Mouse (Mus musculus) neural tube, embryonic 13.5 days (tissue): ENCODE results near the gene Dmrt2. TPM values are rescaled to one million over a fixed set of nuclear protein-coding genes. Genes with fewer than 3 reads are reported as not detected.
A peak's percentile ranks its signal among the peaks of the same experiment; 100 is the strongest.

Experiments used
- ATAC-seq: fragments of 200-750 bp; cut with Nextera tagmentation; 2 replicates; pipeline ENCODE4 v1.8.0; 2017; ENCODE audit warnings: low read depth, mild to moderate bottlenecking, moderate TSS enrichment, moderate library complexity
- H3K27ac ChIP-seq: fragments of 300-500 bp; sonication (generic); replicated peaks from 2 replicates; pipeline ENCODE4 v1.5.1; 2015; ENCODE audit warnings: moderate library complexity, mild to moderate bottlenecking, inconsistent platforms
- H3K27me3 ChIP-seq: fragments of 300-500 bp; sonication (generic); 2 replicates; pipeline ENCODE4 v1.6.1; 2015; ENCODE audit warnings: mild to moderate bottlenecking, inconsistent platforms
- H3K36me3 ChIP-seq: fragments of 300-500 bp; sonication (generic); 2 replicates; pipeline ENCODE4 v1.6.1; 2015; ENCODE audit warnings: mild to moderate bottlenecking, inconsistent platforms
- H3K4me1 ChIP-seq: fragments of 300-500 bp; sonication (generic); replicated peaks from 2 replicates; pipeline ENCODE4 v1.6.1; 2015; ENCODE audit warnings: inconsistent platforms
- H3K4me2 ChIP-seq: fragments of 300-500 bp; sonication (generic); 2 replicates; pipeline ENCODE4 v1.6.1; 2015; ENCODE audit warnings: inconsistent platforms, mild to moderate bottlenecking, moderate library complexity
- H3K4me3 ChIP-seq: fragments of 300-500 bp; sonication (generic); 2 replicates; pipeline ENCODE4 v1.5.1; 2015; ENCODE audit warnings: mild to moderate bottlenecking, inconsistent platforms
- H3K9ac ChIP-seq: fragments of 300-500 bp; sonication (generic); 2 replicates; pipeline ENCODE4 v1.6.1; 2015; ENCODE audit warnings: moderate library complexity, mild to moderate bottlenecking, inconsistent platforms
- H3K9me3 ChIP-seq: fragments of 300-500 bp; sonication (generic); 2 replicates; pipeline ENCODE4 v1.6.1; 2016; ENCODE audit warnings: inconsistent platforms
- WGBS: fragments of 180-500 bp; shearing (Covaris S2); methylation state at CpG from one replicate; pipeline ENCODE4 v1.1.7; 2015; 5-methylcytosine and 5-hydroxymethylcytosine counted together
- polyA plus RNA-seq: library from polyadenylated mRNA; unstranded; fragments of >200 nt; fragmentation: Nextera tagmentation; extraction: Ambion mirVana; gene quantifications from 2 replicates; pipeline ENCODE4 v1.2.1, GENCODE M21; 2015

Dmrt2 gene
- polyA plus RNA-seq, 1 experiment from 2014 or later, result 0.33 TPM

DNA sequence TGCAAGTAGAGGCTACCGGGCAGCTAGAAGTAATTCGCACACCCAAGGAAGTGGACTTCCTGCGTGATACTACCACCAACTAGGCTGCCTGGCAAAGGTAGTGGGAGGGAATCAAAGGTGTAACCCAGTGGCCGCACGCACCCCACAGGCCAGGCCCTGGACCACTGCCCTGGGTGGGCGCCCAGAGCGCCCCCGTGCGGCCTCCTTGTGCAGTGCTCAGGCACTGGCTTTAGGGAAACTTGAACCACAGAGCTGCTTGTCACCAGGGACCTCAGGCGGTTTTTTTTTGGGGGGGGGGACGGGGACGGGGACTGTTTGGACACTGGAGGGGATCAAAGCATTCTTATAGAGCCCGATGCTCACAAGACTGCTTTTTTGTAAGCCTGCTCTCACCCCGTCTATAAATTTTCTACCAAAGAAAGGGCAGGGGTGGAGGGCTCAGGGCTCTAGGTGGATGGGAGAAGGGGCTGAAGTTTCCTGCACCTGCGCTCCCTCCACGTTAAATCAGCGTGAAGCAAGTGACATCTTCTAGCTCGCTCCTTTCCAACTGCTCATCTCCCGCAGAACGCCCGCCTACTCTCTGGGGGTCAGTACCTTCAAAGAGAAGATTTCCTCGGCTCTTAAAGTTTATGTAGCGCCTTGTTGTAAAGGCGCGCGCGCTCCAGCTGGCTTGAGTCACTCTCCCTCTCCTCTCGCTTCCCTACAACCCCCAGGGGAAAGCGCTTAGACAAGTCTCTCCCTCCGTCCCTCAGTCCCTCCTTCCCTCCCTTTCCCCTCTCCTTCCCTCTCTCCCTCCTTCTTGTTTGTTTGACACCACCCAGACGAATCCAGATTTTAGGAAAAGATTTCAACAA is 6.5 kb upstream of the Dmrt2 start:
- Histone ChIP-seq H3K4me3 (no peak overlapping the region), H3K27ac (no peak overlapping the region), H3K36me3 (no peaks in the 10 kb centered on the region), H3K4me2 (no peak overlapping the region), H3K9me3 (no peaks in the 10 kb centered on the region), H3K9ac (no peak overlapping the region), H3K4me1 (peaks cover 8% of the 10 kb centered on the region), H3K27me3 (peaks cover 79% of the 10 kb centered on the region)
- no peak for ATAC-seq
- WGBS, result 1% methylated on average over 31 of the region's 31 CpGs

DNA sequence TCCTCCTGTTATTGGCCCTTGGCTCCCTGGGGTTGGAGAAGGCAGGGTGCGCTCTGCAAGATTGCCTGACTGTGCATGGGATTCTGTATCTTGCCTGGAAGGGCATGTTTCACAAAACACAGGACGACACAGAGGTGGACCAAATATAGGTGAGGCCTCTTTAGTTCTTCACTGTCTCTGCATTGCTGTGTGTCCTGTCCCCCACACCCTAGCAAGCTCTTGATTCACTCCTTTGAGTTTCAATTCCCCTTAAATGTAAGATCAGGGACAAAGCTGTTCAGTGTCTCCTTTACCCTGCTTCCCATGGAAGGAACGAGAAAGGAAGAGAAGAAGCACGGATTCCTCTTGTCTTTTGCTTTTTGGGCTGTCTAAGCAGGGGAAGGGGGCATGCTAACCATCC is 4.4 kb upstream of the Dmrt2 start:
- H3K4me1 ChIP-seq, result peaks cover 20% of the 10 kb centered on the region
- no peak overlapping the region for H3K27ac ChIP-seq
- no peak overlapping the region for H3K4me3 ChIP-seq
- H3K9ac ChIP-seq, result no peak overlapping the region
- no peak for ATAC-seq
- no peaks in the 10 kb centered on the region for H3K9me3 ChIP-seq
- WGBS, result 12% methylated on average over 4 of the region's 4 CpGs
- no peaks in the 10 kb centered on the region for H3K36me3 ChIP-seq
- no peak overlapping the region for H3K4me2 ChIP-seq
- peaks cover 97% of the 10 kb centered on the region for H3K27me3 ChIP-seq

DNA sequence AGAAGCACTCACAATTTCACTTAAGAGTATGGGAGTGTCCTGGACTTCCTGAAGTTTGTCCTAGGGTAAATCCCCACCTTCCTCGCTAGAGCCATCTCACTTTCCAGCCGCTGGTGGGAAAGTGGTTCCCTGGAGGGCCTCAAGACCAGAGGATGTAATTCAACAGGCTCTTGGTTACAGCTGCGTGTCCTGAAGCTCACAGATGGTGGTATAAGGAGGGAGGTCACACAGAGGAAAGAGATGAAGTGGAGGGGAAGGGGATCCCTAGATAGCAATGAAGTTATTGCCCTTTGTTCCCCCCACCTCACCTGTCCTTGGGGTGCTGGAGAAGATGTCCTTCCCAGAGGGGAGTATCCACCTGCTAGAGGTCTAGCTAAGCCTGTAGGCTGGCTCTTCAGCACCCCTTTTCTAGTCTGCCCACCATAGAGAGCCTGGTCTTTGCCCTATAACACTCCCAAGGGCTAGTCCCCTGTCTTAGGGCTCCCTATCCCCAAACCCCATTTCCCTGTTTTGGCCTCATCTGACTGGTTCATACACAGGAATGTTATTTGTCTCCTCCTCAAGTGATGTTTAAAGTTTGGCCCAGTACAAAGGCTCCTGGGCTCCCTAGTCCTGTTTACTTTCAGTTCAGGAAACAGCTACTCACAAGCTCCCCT is 2.5 kb upstream of the Dmrt2 start:
- H3K4me2 ChIP-seq, result no peak overlapping the region
- 4% methylated on average over 3 of the region's 3 CpGs for WGBS
- H3K9ac ChIP-seq, result no peak overlapping the region
- no peak overlapping the region for H3K4me3 ChIP-seq
- H3K9me3 ChIP-seq, result no peaks in the 10 kb centered on the region
- H3K27me3 ChIP-seq, result peaks cover 100% of the 10 kb centered on the region
- H3K27ac ChIP-seq, result no peak overlapping the region
- no peaks in the 10 kb centered on the region for H3K36me3 ChIP-seq
- ATAC-seq, result no peak
- peaks cover 31% of the 10 kb centered on the region for H3K4me1 ChIP-seq

DNA sequence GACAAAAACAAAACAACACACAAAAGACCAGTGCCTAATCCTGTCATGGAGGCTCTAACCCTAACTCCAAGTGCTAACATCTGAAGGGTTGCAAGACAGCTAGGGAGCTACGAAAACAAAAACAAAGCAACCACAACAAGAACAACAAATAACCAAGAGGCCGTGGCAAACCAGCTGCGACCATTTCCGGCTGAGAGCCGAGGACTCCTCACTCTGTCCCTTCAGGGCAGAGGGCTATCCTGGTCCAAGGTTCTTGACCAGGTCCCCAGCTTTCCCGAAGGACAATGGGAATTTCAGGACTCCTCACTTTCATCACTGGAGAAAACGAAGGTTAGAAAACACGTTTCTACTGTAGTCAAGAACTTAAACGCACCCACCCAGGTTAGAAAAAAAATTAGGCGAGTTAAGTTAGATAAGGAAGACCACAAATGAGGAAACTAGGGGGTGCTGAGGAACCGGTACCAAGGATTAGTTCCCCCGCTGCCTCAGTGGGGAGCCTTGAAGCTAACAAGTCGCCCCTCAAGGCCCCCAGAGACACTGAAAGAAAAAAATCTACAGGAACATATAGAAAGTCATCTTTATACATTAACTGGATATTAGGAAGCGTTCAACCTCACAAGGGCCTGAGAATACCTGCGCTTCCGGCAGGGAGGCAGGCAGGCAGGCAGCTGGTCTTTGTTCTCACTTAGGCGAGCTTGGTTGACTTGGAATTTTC is 1.5 kb upstream of the Dmrt2 start:
- ATAC-seq, result no peak
- Histone ChIP-seq H3K9ac (no peak overlapping the region), H3K27me3 (peaks cover 100% of the 10 kb centered on the region)

DNA sequence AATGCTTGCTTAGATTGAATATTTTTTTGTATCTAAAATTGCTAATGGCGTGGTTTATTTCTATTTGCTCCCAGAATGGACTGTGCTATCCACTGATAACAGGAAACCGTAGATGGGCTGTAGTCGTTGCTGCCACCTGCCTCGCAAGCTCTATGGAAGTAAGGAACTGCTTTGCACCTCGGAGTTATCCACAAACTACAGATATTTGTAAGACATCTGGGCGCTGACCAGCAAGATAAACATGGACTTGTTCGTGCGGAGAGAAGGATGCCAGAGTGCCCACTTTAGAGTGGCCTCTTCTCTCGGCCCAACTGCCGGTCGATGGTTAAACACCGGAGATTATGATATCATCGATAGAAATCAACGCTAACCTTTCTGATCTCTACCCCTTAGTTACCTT is 530 bp upstream of the Dmrt2 start:
- WGBS, result under 1% methylated on average over 14 of the region's 14 CpGs
- peak overlapping the region; percentile 36 for H3K4me3 ChIP-seq
- no peaks in the 10 kb centered on the region for H3K36me3 ChIP-seq
- no peak overlapping the region for H3K27ac ChIP-seq
- H3K4me2 ChIP-seq, result peak overlapping the region; percentile 61
- no peaks in the 10 kb centered on the region for H3K9me3 ChIP-seq
- H3K9ac ChIP-seq, result no peak overlapping the region
- ATAC-seq, result no peak
- peaks cover 24% of the 10 kb centered on the region for H3K4me1 ChIP-seq
- H3K27me3 ChIP-seq, result peaks cover 100% of the 10 kb centered on the region

More for the DNA sequence above, 1.5 kb upstream of the Dmrt2 start:
- WGBS, result under 1% methylated on average over 17 of the region's 17 CpGs
- Histone ChIP-seq H3K4me2 (no peak overlapping the region), H3K4me3 (no peak overlapping the region), H3K4me1 (peaks cover 29% of the 10 kb centered on the region), H3K9me3 (no peaks in the 10 kb centered on the region), H3K27ac (no peak overlapping the region), H3K36me3 (no peaks in the 10 kb centered on the region)

DNA sequence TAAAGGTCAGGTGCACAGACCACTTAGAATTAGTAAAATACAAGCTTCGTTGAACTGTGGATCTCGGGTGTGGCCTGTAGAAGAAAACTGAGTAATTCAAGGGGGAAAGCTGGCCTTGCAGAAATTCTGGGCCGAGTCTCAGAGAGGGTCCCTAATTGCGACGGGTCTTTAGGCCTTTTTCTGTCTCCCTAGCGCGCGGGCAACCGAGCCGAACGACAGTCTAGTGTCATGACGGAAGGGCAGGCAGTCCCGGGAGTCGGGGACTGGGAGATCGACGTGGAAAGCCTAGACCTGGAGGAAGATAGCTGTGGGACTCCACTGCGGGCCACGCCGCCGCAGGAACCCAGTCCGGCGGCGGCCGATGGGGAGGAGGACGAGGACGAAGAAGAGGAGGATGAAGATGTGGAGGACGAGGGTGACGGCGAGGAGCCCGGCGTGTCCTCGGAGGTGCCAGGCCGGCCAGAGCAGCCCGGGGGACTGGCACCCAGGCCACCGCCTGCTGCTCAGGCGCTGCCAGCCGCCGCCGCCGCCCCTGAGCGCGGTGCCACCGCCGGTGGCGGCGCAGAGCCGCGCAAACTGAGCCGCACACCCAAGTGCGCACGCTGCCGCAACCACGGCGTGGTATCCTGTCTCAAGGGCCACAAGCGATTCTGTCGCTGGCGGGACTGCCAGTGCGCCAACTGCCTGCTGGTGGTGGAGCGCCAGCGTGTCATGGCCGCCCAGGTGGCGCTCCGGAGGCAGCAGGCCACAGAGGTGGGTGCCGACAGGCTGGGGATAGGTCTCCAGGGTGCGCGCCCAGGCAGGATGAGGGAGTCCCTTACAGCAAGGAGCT is 1.2 kb downstream of the Dmrt2 start:
- Histone ChIP-seq H3K9ac (0 out of 2 replicates have a peak overlapping the region, but pooled peaks have one; percentile 34), H3K4me2 (peak overlapping the region; percentile 61), H3K27ac (no peak overlapping the region), H3K27me3 (peaks cover 100% of the 10 kb centered on the region), H3K4me1 (peaks cover 24% of the 10 kb centered on the region), H3K9me3 (no peaks in the 10 kb centered on the region), H3K36me3 (no peaks in the 10 kb centered on the region), H3K4me3 (peak overlapping the region; percentile 36)
- WGBS, result under 1% methylated on average over 66 of the region's 66 CpGs
- ATAC-seq, result no peak

DNA sequence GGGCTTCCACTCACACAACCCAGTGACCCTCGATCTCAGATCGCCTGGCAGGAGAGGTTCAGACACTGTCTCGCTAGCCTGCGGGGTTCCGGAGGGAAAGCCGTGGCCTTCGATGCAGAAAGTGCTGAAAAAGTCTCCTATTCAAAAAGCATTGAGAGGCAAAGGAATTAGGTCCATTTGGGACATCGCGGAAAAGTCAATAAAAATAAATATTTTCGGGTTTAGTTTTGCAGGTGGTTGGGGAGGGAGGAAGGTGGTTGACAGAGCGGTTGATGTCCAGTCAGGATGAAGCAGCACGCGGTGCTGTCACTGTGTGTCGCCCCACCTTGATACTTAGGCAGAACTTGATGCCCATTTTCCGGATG is 1.8 kb downstream of the Dmrt2 start:
- no peaks in the 10 kb centered on the region for H3K9me3 ChIP-seq
- ATAC-seq, result no peak
- no peak overlapping the region for H3K27ac ChIP-seq
- peaks cover 24% of the 10 kb centered on the region for H3K4me1 ChIP-seq
- H3K9ac ChIP-seq, result no peak overlapping the region
- peak overlapping the region; percentile 61 for H3K4me2 ChIP-seq
- H3K36me3 ChIP-seq, result no peaks in the 10 kb centered on the region
- WGBS, result under 1% methylated on average over 15 of the region's 15 CpGs
- peak overlapping the region; percentile 36 for H3K4me3 ChIP-seq
- peaks cover 100% of the 10 kb centered on the region for H3K27me3 ChIP-seq

DNA sequence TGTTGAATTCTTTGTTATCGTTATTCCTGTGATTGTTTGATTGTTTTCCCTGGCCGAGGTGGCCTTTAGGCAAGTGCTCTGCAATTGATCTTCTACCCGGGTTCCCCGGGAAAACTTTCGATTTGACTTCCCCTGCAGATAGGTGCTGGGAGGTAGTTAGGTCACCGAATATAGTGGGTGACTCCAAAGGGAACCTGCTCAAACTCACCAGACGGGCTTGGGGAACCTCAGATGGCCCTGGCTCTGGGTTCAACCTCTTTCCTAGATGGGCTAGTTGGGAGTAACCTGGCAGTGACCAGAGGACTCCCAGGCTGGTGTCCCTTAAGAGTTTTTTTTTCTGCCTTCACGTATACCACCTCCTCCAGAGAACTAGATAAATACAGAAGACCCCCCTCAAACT is 2.5 kb downstream of the Dmrt2 start:
- Histone ChIP-seq H3K9me3 (no peaks in the 10 kb centered on the region), H3K27me3 (peaks cover 100% of the 10 kb centered on the region), H3K27ac (no peak overlapping the region), H3K9ac (no peak overlapping the region), H3K36me3 (no peaks in the 10 kb centered on the region), H3K4me3 (no peak overlapping the region), H3K4me2 (no peak overlapping the region), H3K4me1 (peaks cover 24% of the 10 kb centered on the region)
- ATAC-seq, result no peak
- 2% methylated on average over 8 of the region's 8 CpGs for WGBS

DNA sequence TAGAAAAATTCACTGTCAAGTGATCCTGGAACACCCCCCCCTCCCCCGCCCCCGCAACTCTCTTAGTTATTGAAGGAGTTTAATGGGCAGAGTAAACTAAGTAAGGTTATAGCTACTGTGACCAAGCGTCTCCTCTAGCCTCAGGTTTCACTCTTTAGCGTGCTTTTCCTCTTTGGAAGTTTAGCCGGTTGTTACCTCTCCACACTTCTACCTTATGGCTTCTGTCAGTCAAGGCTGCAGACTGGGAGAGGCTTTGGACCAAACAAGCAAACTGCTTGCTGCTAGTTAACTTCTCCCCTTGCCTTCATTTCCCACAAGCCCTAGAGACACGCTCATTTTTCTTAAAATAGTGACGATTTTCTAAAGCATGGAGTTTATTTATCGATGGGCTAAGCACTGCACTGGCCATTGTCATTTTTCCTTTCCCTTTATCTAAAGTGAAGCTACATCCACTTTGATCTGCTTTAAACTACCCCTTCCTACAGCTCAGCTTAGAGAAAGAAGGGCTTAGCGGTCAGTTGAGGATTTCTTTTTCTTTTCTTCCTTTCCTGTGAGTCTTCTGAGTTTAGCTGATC is 3.7 kb downstream of the Dmrt2 start:
- Histone ChIP-seq H3K27ac (no peak overlapping the region), H3K4me1 (peaks cover 24% of the 10 kb centered on the region), H3K4me2 (no peak overlapping the region), H3K9me3 (no peaks in the 10 kb centered on the region), H3K27me3 (peaks cover 98% of the 10 kb centered on the region), H3K36me3 (no peaks in the 10 kb centered on the region), H3K9ac (no peak overlapping the region), H3K4me3 (no peak overlapping the region)
- WGBS, result 3% methylated on average over 9 of the region's 9 CpGs
- no peak for ATAC-seq

DNA sequence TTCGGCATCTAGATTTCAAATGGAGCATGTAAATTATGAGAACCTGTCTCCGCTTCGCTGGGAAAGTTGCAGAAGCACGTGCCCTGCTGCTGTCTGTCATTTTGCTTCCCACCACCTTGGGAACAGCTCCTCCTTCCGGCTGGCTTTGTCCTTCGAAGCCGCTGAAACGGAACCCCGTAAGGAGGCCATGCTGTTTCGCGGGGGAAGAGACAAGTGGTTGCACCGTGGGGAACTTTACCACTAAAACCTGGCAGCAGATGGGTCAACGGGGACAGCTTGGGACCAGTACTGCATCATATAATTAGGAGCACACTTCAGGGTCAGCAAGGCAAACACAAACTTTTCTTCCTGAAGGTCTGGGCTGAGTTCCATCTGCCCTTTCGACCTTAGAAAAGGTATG is 26.6 kb downstream of the Dmrt2 start:
- no peaks in the 10 kb centered on the region for H3K4me1 ChIP-seq
- H3K27me3 ChIP-seq, result no peaks in the 10 kb centered on the region
- no peak for ATAC-seq
- H3K4me3 ChIP-seq, result no peak overlapping the region
- no peak overlapping the region for H3K27ac ChIP-seq
- H3K9me3 ChIP-seq, result no peaks in the 10 kb centered on the region
- H3K4me2 ChIP-seq, result no peak overlapping the region
- 72% methylated on average over 14 of the region's 14 CpGs for WGBS
- H3K36me3 ChIP-seq, result no peaks in the 10 kb centered on the region
- no peak overlapping the region for H3K9ac ChIP-seq

DNA sequence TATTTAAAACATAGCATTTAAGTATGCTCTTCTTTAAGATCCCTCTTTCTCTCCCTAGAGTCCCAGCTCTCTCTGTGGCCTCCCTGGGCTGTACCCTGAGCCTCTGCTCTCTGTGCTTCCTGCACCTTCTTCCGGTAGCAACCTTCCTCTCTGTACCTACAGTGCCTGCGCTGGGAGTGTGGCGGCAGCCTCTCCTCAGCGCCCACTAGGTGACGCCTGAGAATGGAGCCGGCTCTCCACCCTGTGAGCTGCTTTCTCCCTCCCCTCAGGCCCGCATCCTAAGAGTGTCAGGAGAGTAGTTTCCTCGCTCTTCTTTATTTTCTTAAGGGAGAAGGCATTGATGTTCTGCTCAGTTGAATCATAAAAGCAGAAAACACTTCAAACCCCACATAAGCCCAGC is 41.2 kb downstream of the Dmrt2 start:
- Histone ChIP-seq H3K4me1 (no peaks in the 10 kb centered on the region), H3K27me3 (no peaks in the 10 kb centered on the region), H3K27ac (no peak overlapping the region)

More for the DNA sequence above, 41.2 kb downstream of the Dmrt2 start:
- H3K9me3 ChIP-seq, result no peaks in the 10 kb centered on the region
- ATAC-seq, result peak; percentile 91
- no peak overlapping the region for H3K4me3 ChIP-seq
- H3K9ac ChIP-seq, result no peak overlapping the region
- 7% methylated on average over 8 of the region's 8 CpGs for WGBS
- H3K36me3 ChIP-seq, result no peaks in the 10 kb centered on the region
- H3K4me2 ChIP-seq, result no peak overlapping the region
